Mouse (Mus musculus): ENCODE results near the gene Dkk1. TPM values are rescaled to one million over a fixed set of nuclear protein-coding genes. Genes with fewer than 3 reads are reported as not detected.

The Dkk1 gene
- total and polyA plus RNA-seq, 3 experiments: 0.16 TPM; not detected in 2

- DNase-seq (ENCODE audit: low spot score): no peak
- H3K9me3 ChIP-seq (replicated peaks): no peaks in the 10 kb centered on the region
- no peaks in the 10 kb centered on the region for H3K4me1 ChIP-seq (ENCODE audit: insufficient read depth, low read depth, low read length)
- no peak overlapping the region for H3K4me3 ChIP-seq (ENCODE audit: low read depth, low read length)
- no peak for ATAC-seq (ENCODE audit: extremely low read depth, insufficient number of reproducible peaks, low FRiP score, poor library complexity, severe bottlenecking)
- H3K27me3 ChIP-seq (ENCODE audit: insufficient read depth, low read length): no peaks in the 10 kb centered on the region
- H3K36me3 ChIP-seq (replicated peaks): no peaks in the 10 kb centered on the region
- TF ChIP-seq GATA1 (IDR thresholded peaks at IDR 0.05; ENCODE audit: borderline replicate concordance, low read length) (no peak), CTCF (IDR thresholded peaks at IDR 0.05; ENCODE audit: low read depth, low read length) (no peak), TAL1 (conservative IDR thresholded peaks at IDR 0.05; ENCODE audit: low read depth, low read length) (no peak), GATA2 (IDR thresholded peaks at IDR 0.05; ENCODE audit: borderline replicate concordance, low read depth, low read length) (no peak), POLR2AphosphoS5 (IDR thresholded peaks at IDR 0.05; ENCODE audit: insufficient replicate concordance, low read depth, low read length) (no peak)
Observed at GRCm38 (mm10) chr19:30510481-30510880, 39.0 kb downstream of the Dkk1 start.

GRCm38 (mm10) chr19:30505497-30505896, 44.0 kb downstream of the Dkk1 start:
- TF ChIP-seq POLR2AphosphoS5 (IDR thresholded peaks at IDR 0.05; ENCODE audit: insufficient replicate concordance, low read depth, low read length) (no peak), GATA1 (IDR thresholded peaks at IDR 0.05; ENCODE audit: borderline replicate concordance, low read length) (no peak), TAL1 (conservative IDR thresholded peaks at IDR 0.05; ENCODE audit: low read depth, low read length) (no peak), CTCF (IDR thresholded peaks at IDR 0.05; ENCODE audit: low read depth, low read length) (no peak), GATA2 (IDR thresholded peaks at IDR 0.05; ENCODE audit: borderline replicate concordance, low read depth, low read length) (no peak)
- DNase-seq (ENCODE audit: low spot score) (no peak), ATAC-seq (ENCODE audit: extremely low read depth, insufficient number of reproducible peaks, low FRiP score, poor library complexity, severe bottlenecking) (no peak)
- Histone ChIP-seq H3K36me3 (replicated peaks) (no peaks in the 10 kb centered on the region), H3K4me3 (ENCODE audit: low read depth, low read length) (no peak overlapping the region), H3K9me3 (replicated peaks) (no peaks in the 10 kb centered on the region), H3K4me1 (ENCODE audit: insufficient read depth, low read depth, low read length) (no peaks in the 10 kb centered on the region), H3K27me3 (ENCODE audit: insufficient read depth, low read length) (0 out of 2 replicates have a peak, but pooled peaks cover 2% of the 10 kb centered on the region)

All from G1E (cell line).